Mouse (Mus musculus) neural tube, embryonic 14.5 days (tissue): ENCODE data around the gene Zfp511. TPM values are rescaled to one million over a fixed set of nuclear protein-coding genes. Genes with fewer than 3 reads are reported as not detected.

ENCODE experiments used
- ATAC-seq: fragments of 200-750 bp; cut with Nextera tagmentation; 2 replicates; pipeline ENCODE4 v1.8.0; 2017; ENCODE audit warnings: low read depth, mild to moderate bottlenecking, moderate TSS enrichment, moderate library complexity
- H3K27ac ChIP-seq: fragments of 300-500 bp; sonication (generic); 2 replicates; pipeline ENCODE4 v1.5.1; 2014; ENCODE audit warnings: low read depth, mild to moderate bottlenecking, control low read depth, low read length, moderate library complexity, mixed read lengths
- H3K27me3 ChIP-seq: fragments of 300-500 bp; sonication (generic); 2 replicates; pipeline ENCODE4 v1.6.1; 2014; ENCODE audit warnings: low read length; ENCODE audit not compliant: control insufficient read depth, insufficient read depth
- H3K36me3 ChIP-seq: fragments of 300-500 bp; sonication (generic); 2 replicates; pipeline ENCODE4 v1.6.1; 2014; ENCODE audit warnings: low read length, mixed read lengths; ENCODE audit not compliant: control insufficient read depth, insufficient read depth
- H3K4me1 ChIP-seq: fragments of 300-500 bp; sonication (generic); 2 replicates; pipeline ENCODE4 v1.6.1; 2014; ENCODE audit warnings: low read length; ENCODE audit not compliant: control insufficient read depth, insufficient read depth
- H3K4me2 ChIP-seq: fragments of 300-500 bp; sonication (generic); 2 replicates; pipeline ENCODE4 v1.6.1; 2014; ENCODE audit warnings: mild to moderate bottlenecking, low read depth, low read length, control low read depth
- H3K4me3 ChIP-seq: fragments of 300-500 bp; sonication (generic); 2 replicates; pipeline ENCODE4 v1.5.1; 2014; ENCODE audit warnings: low read depth, low read length, control low read depth, mixed read lengths
- H3K9ac ChIP-seq: fragments of 300-500 bp; sonication (generic); replicated peaks from 2 replicates; pipeline ENCODE4 v1.6.1; 2014; ENCODE audit warnings: low read depth, mild to moderate bottlenecking, control low read depth, low read length, mixed read lengths
- H3K9me3 ChIP-seq: fragments of 300-500 bp; sonication (generic); 2 replicates; pipeline ENCODE4 v1.6.1; 2016; ENCODE audit warnings: low read length; ENCODE audit not compliant: control insufficient read depth
- WGBS: fragments of 180-500 bp; shearing (Covaris S2); extraction: QIAGEN DNeasy Blood & Tissue Kit; methylation state at CpG from one replicate; pipeline ENCODE4 v1.1.7; 2014; 5-methylcytosine and 5-hydroxymethylcytosine counted together
- polyA plus RNA-seq: library from polyadenylated mRNA; unstranded; fragments of >200 nt; fragmentation: Nextera tagmentation; extraction: Ambion mirVana; gene quantifications from 2 replicates; pipeline ENCODE4 v1.2.1, GENCODE M21; 2014

Gene Zfp511
- polyA plus RNA-seq, 1 experiment from 2014 or later: 61.2 TPM

DNA sequence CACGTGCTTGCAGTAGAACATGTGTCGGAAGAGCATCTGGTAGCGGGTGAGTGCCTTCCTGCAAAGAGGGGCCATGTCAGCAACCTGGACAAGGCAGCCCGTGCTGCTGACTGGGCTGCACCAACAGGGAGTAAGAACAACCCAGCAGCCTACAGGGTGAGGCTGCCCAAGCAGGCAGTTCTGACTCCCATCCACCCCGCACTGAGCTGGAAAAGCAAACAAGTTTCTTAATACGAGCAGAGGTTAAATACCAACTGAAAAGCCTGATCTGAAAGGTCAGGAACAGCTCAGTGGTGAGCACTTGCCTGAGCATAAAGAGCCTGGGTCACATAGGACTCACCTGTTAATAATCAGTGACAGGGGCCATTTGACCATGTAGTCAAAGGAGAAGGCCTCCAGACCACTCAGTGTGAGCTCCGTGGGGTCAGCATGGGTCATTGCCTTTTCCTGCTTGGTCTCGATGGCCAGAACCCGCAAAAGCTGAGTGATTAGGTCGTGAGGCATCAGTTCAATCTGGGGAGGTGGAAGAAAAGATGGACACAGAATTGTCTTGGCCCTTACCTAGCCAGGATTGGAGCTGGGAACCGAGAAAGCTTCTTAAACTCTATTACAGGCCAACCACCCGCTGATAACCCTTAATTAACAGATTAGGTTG, 35.0 kb upstream of the Zfp511 start:
- Histone ChIP-seq H3K27me3 (no peaks in the 10 kb centered on the region), H3K9me3 (no peaks in the 10 kb centered on the region), H3K27ac (no peak overlapping the region), H3K36me3 (peaks cover 50% of the 10 kb centered on the region), H3K4me1 (no peaks in the 10 kb centered on the region), H3K4me2 (no peak overlapping the region), H3K9ac (no peak overlapping the region), H3K4me3 (no peak overlapping the region)
- no peak for ATAC-seq
- WGBS: 82% methylated on average over 12 of the region's 12 CpGs

DNA sequence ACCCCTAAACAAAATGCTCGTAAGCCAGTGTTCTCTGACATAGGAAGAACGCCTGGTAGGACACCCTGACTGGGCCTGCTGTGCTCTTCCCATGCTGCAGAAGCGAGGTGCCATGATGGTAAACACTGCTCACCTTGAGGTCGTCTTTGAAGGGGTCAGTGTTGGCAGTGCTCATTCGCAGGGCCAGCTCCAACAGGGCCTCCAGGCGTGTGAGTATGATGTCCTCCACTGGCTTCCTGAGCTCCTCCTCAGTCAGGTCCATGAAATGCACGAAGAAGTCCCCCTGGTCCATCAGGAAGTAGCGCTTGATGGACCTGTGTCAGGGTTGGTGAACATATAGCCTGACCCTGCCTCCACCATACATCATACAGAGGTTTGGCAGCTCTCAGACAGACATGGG, 31.5 kb upstream of the Zfp511 start:
- no peak overlapping the region for H3K4me3 ChIP-seq
- no peak overlapping the region for H3K9ac ChIP-seq
- peaks cover 41% of the 10 kb centered on the region for H3K36me3 ChIP-seq
- no peak overlapping the region for H3K27ac ChIP-seq
- WGBS: 92% methylated on average over 8 of the region's 8 CpGs
- ATAC-seq: no peak
- no peaks in the 10 kb centered on the region for H3K27me3 ChIP-seq
- H3K4me1 ChIP-seq: no peaks in the 10 kb centered on the region
- H3K4me2 ChIP-seq: no peak overlapping the region
- H3K9me3 ChIP-seq: no peaks in the 10 kb centered on the region

DNA sequence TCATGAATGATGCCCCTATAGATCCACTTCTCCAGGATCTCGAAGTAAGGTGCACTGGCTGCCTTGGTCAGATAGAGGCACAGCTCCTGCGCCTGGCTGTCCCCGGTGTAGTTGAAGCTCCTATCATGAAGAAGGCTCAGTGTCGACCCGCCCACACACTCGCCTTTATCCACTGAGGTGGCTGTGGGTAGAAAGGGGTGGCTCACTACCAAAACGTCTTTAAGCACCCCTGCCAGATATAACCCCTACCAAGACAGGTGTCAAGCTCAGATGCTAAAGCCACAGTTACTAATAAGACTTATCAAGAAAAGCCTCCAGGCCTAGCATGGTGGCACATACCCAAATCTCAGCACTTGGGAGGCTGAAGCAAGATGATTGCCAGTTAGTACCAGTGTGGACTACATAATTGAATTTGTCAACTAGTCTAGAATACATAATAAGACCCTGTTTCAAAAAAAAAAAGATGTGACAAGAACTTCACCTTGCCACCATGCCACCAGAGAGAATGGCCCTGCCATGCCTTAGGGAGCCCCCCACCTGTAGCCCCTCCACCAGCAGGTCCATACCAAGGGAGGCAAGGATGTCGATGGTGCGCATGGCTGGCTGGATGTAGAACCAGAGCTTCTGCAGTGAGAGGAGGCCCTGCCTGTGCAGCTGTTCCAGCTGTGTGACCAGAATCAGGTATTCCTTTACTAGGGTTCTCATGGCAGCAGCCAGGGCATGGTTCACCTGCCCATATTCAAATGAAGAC, 29.2 kb upstream of the Zfp511 start:
- H3K27me3 ChIP-seq: no peaks in the 10 kb centered on the region
- no peak for ATAC-seq
- no peak overlapping the region for H3K4me3 ChIP-seq
- no peaks in the 10 kb centered on the region for H3K4me1 ChIP-seq
- H3K9ac ChIP-seq: no peak overlapping the region
- no peak overlapping the region for H3K27ac ChIP-seq
- no peak overlapping the region for H3K4me2 ChIP-seq
- peaks cover 31% of the 10 kb centered on the region for H3K36me3 ChIP-seq
- H3K9me3 ChIP-seq: no peaks in the 10 kb centered on the region
- 95% methylated on average over 9 of the region's 9 CpGs for WGBS

DNA sequence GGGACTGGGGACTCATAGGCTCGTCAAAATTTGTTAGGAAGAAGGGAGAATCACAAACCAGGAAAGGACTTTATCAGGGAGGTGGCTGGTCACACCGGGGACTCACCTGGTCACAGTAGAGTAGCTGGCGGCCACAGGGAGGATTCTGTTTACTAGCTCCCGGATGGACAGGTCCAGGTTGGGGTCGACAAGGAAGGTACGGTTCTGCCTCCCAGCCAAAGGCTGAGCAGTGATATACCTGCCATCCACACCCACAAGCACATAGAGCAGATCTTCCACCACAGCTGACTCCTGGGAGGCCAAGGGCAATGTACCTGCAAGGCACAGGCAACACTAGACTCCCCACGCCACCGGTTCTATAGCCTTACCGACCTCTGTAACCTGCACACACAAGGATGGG, 28.4 kb upstream of the Zfp511 start:
- Histone ChIP-seq H3K4me2 (no peak overlapping the region), H3K9ac (no peak overlapping the region), H3K27me3 (no peaks in the 10 kb centered on the region), H3K36me3 (peaks cover 31% of the 10 kb centered on the region), H3K27ac (no peak overlapping the region), H3K4me3 (no peak overlapping the region), H3K4me1 (no peaks in the 10 kb centered on the region), H3K9me3 (no peaks in the 10 kb centered on the region)
- 95% methylated on average over 9 of the region's 9 CpGs for WGBS
- no peak for ATAC-seq

DNA sequence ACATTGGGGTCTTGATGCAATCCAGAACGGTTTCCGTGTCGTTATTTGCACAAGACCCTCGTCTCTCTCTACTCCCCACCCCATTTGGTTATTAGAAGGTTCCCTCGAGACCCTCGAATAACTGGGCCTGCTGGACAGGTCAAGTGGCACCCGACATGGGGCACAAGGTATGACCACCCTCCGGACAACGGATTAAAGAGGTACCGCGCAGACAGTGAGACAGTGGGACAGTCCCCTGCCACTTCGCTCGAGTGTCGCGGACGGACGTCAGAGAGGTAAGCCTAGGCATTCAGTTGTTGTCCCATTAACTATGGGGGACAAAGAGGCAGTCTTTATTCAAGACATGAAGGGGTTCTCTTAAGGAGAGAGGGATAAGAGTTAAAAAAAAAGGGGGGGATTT, 24.9 kb upstream of the Zfp511 start:
- Histone ChIP-seq H3K9ac (no peak overlapping the region), H3K27ac (no peak overlapping the region), H3K9me3 (no peaks in the 10 kb centered on the region), H3K27me3 (no peaks in the 10 kb centered on the region), H3K36me3 (peaks cover 8% of the 10 kb centered on the region), H3K4me3 (no peak overlapping the region), H3K4me1 (no peaks in the 10 kb centered on the region), H3K4me2 (no peak overlapping the region)
- no peak for ATAC-seq
- 97% methylated on average over 17 of the region's 17 CpGs for WGBS

DNA sequence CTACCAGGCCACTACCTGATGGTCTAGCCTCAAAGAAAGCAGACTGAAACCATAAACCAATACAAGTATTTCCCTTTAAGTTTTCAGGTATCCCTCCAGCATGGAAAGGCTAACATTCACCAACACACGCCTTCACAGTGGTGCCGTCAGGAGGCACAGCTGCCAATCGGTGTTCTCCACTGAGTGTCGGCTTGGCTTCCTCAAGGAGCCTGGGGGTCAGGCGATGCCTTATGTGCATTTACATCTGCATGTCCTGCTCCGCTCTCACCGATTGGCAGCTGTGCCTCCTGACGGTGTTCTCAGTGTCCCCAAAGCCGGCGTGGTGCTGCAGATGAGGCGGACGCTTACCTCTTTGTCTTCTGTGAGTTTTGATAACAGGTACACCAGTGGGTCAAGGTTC, 4.4 kb upstream of the Zfp511 start:
- ATAC-seq: no peak
- 96% methylated on average over 12 of the region's 12 CpGs for WGBS
- Histone ChIP-seq H3K4me1 (peaks cover 3% of the 10 kb centered on the region), H3K36me3 (peaks cover 49% of the 10 kb centered on the region), H3K4me2 (no peak overlapping the region), H3K9me3 (no peaks in the 10 kb centered on the region), H3K27me3 (no peaks in the 10 kb centered on the region), H3K27ac (no peak overlapping the region), H3K4me3 (no peak overlapping the region), H3K9ac (no peak overlapping the region)

DNA sequence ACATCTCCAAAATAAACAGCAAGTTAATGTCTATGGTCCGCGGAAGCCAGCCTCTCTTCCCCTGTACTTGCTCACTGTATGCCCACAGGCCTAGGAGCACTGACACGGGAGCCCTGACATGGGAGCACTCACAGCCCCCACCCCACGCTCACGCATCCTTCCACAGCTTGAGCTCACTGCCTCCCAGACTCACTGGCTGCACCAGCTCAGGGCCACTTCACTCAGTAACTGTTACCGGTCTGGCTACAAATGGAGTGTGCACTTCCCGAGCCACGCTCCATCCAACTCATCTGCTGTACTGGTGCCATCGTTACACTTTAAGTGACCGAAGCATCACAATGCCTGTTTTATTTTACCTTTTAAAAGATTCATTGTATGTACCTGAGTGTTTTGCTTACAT, 3.8 kb upstream of the Zfp511 start:
- peaks cover 9% of the 10 kb centered on the region for H3K4me1 ChIP-seq
- H3K9ac ChIP-seq: no peak overlapping the region
- 96% methylated on average over 10 of the region's 10 CpGs for WGBS
- no peak overlapping the region for H3K27ac ChIP-seq
- no peak for ATAC-seq
- no peak overlapping the region for H3K4me2 ChIP-seq
- no peaks in the 10 kb centered on the region for H3K27me3 ChIP-seq
- H3K4me3 ChIP-seq: no peak overlapping the region
- H3K36me3 ChIP-seq: peaks cover 49% of the 10 kb centered on the region
- no peaks in the 10 kb centered on the region for H3K9me3 ChIP-seq

DNA sequence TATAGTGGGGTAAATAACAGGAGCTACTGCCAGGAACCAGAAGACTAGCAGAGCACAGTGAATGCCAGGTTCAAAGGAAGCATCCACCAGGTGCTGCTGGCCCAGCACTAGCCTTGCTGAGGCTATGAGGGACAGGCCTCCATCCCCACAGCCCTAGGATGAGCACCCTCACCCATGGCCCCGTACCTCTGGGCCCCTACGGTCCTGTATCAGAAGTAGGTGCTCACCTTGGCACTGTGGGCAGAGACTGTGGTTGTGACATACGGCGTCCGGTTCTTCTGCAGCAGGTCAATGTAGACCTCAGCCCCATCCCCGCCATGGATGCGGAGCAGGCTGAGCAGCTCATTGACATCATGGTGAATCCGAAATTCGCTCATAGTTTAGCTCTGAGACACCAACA, 2.8 kb upstream of the Zfp511 start:
- Histone ChIP-seq H3K36me3 (peaks cover 44% of the 10 kb centered on the region), H3K9me3 (no peaks in the 10 kb centered on the region)
- WGBS: 98% methylated on average over 9 of the region's 9 CpGs

DNA sequence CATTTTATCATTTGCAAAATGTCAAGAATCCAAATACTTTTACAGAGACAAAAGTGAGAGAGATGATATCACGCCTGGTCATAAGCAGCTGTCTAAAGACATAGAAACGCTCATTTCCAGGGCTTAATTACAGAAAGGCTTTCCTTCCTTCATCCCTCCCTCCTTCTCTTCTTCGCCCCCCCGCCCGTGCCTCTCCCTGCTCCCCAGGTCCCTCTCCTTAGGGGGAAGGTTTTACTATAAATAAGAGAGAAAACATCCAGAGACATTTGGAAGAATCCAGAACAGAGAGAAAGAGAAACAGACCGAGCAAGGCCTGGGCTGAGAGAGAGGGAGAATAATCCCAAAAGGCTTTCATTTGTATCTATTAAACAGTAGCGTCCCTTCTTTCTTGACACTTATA, 735 bp upstream of the Zfp511 start:
- H3K4me1 ChIP-seq: peaks cover 9% of the 10 kb centered on the region
- no peak overlapping the region; the same call in 1 of the 2 replicates for H3K27ac ChIP-seq
- H3K36me3 ChIP-seq: peaks cover 36% of the 10 kb centered on the region
- peak overlapping the region; percentile 88 for H3K9ac ChIP-seq
- no peaks in the 10 kb centered on the region for H3K27me3 ChIP-seq
- no peak for ATAC-seq
- H3K4me3 ChIP-seq: peak overlapping the region; percentile 89
- peak overlapping the region; percentile 68 for H3K4me2 ChIP-seq
- WGBS: 24% methylated on average over 7 of the region's 7 CpGs
- H3K9me3 ChIP-seq: no peaks in the 10 kb centered on the region

More for the DNA sequence above, 2.8 kb upstream of the Zfp511 start:
- H3K4me2 ChIP-seq: no peak overlapping the region
- ATAC-seq: no peak
- H3K4me3 ChIP-seq: no peak overlapping the region
- peaks cover 9% of the 10 kb centered on the region for H3K4me1 ChIP-seq
- H3K27ac ChIP-seq: no peak overlapping the region
- H3K9ac ChIP-seq: no peak overlapping the region
- H3K27me3 ChIP-seq: no peaks in the 10 kb centered on the region
